Mouse (Mus musculus) bone marrow macrophage, adult 2 months (primary cell): ENCODE measurements around the gene Fbxl19.
"Not testable (repeated sequence)": the region's sequence is repeated elsewhere in the genome, so short reads cannot be mapped to it uniquely, and the experiment has no call there.

Experiments
- CTCF ChIP-seq: IDR thresholded peaks from 2 replicates; pipeline ENCODE4 v1.5.1; 2012; ENCODE audit warnings: low read depth, mild to moderate bottlenecking, low read length, moderate library complexity
- POLR2A ChIP-seq: IDR thresholded peaks from 2 replicates; pipeline ENCODE4 v1.6.1; 2012; ENCODE audit warnings: mild to moderate bottlenecking, low read depth, low read length, borderline replicate concordance

DNA sequence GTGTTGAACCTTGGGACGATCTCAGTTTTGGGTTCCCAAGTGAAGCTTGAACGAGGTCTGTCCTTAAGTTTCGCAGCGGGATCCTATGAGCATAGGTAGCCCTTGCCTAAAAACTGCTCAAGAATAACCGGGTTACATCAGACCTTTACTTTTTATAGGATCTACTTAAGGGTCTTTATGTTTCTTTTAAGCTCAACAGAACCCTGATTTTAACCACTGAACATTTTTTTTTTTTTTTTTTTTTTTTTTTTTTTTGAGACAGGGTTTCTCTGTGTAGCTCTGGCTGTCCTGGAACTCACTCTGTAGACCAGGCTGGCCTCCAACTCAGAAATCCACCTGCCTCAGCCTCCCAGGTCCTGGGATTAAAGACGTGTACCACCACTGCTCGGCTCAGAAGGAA, 31.5 kb downstream of the Fbxl19 start:
- TF ChIP-seq POLR2A, CTCF: not testable (repeated sequence)
